Mouse (Mus musculus) MEL (cell line): Measurements from ENCODE around the gene Galnt10. TPM values are rescaled to one million over a fixed set of nuclear protein-coding genes. Genes with fewer than 3 reads are reported as not detected.

Source experiments
- DNase-seq: peaks from one replicate; pipeline ENCODE4 v3.0.0; 2011; ENCODE audit warnings: low read depth, low spot score
- H3K27ac ChIP-seq: 2 replicates; pipeline ENCODE4 v1.5.1; 2012; ENCODE audit warnings: low read depth, mild to moderate bottlenecking, control low read depth, low read length, moderate library complexity; ENCODE audit not compliant: control insufficient read depth
- H3K27me3 ChIP-seq, 2 experiments: fragments of 150-350 bp in 1 of 2; sonication (generic) in 1 of 2; 2 replicates each; pipeline ENCODE4 v1.6.1; 2012; ENCODE audit warnings: low read length in 2 of 2, mild to moderate bottlenecking in 2 of 2, improper control_type of control experiment in 1 of 2, moderate library complexity in 1 of 2; ENCODE audit not compliant: insufficient read depth in 2 of 2, control insufficient read depth in 1 of 2
- H3K36me3 ChIP-seq, 2 experiments: 2 replicates each; pipeline ENCODE4 v1.6.1; 2012 to 2014; ENCODE audit warnings: low read length in 2 of 2, improper control_type of control experiment in 1 of 2, inconsistent platforms in 1 of 2, mild to moderate bottlenecking in 1 of 2; ENCODE audit not compliant: insufficient read depth in 2 of 2, control insufficient read depth in 1 of 2
- H3K4me1 ChIP-seq, 2 experiments: fragments of 150-350 bp in 1 of 2; sonication (generic) in 1 of 2; 2 replicates each; pipeline ENCODE4 v1.6.1; 2012; ENCODE audit warnings: low read length in 2 of 2, improper control_type of control experiment in 1 of 2, mild to moderate bottlenecking in 1 of 2; ENCODE audit not compliant: insufficient read depth in 2 of 2, control insufficient read depth in 1 of 2
- H3K4me3 ChIP-seq, 2 experiments: fragments of 150-350 bp in 1 of 2; sonication (generic) in 1 of 2; 2 replicates each; pipeline ENCODE4 v1.5.1; 2012; ENCODE audit warnings: low read depth in 2 of 2, low read length in 2 of 2, mild to moderate bottlenecking in 2 of 2, moderate library complexity in 2 of 2, control low read depth in 1 of 2, improper control_type of control experiment in 1 of 2; ENCODE audit not compliant: control insufficient read depth in 1 of 2, insufficient read depth in 1 of 2
- H3K79me2 ChIP-seq: 2 replicates; pipeline ENCODE4 v1.6.1; 2012; ENCODE audit warnings: mild to moderate bottlenecking, low read length, moderate library complexity; ENCODE audit not compliant: control insufficient read depth, poor library complexity, insufficient read depth
- H3K9ac ChIP-seq: 2 replicates; pipeline ENCODE4 v1.6.1; 2012; ENCODE audit warnings: low read depth, mild to moderate bottlenecking, control low read depth, low read length, moderate library complexity; ENCODE audit not compliant: control insufficient read depth, poor library complexity, severe bottlenecking
- H3K9me3 ChIP-seq: fragments of 150-350 bp; sonication (generic); replicated peaks from 2 replicates; pipeline ENCODE4 v1.6.1; 2012; ENCODE audit warnings: mild to moderate bottlenecking, low read length, improper control_type of control experiment, moderate library complexity; ENCODE audit not compliant: insufficient read depth
- BHLHE40 ChIP-seq: IDR thresholded peaks from 2 replicates; pipeline ENCODE4 v1.6.1; 2012; ENCODE audit warnings: low read depth, mild to moderate bottlenecking, inconsistent platforms, low read length, improper control_type of control experiment, borderline replicate concordance
- E2F4 ChIP-seq: IDR thresholded peaks from 2 replicates; pipeline ENCODE4 v1.6.1; 2011; ENCODE audit warnings: low read depth, low read length, improper control_type of control experiment, borderline replicate concordance
- ELF1 ChIP-seq: IDR thresholded peaks from 2 replicates; pipeline ENCODE4 v1.6.1; 2014; ENCODE audit warnings: low read depth, mild to moderate bottlenecking, inconsistent platforms, low read length, improper control_type of control experiment, moderate library complexity
- EP300 ChIP-seq, 2 experiments: IDR thresholded peaks; 2 replicates each; pipeline ENCODE4 v1.6.1; 2011; ENCODE audit warnings: improper control_type of control experiment in 2 of 2, low read length in 2 of 2, low read depth in 1 of 2, mild to moderate bottlenecking in 1 of 2
- GABPA ChIP-seq: IDR thresholded peaks from 2 replicates; pipeline ENCODE4 v1.6.1; 2012; ENCODE audit warnings: low read depth, mild to moderate bottlenecking, inconsistent platforms, low read length, improper control_type of control experiment, moderate library complexity
- HCFC1 ChIP-seq: IDR thresholded peaks from 2 replicates; pipeline ENCODE4 v1.6.1; 2012; ENCODE audit warnings: low read depth, mild to moderate bottlenecking, inconsistent platforms, low read length, improper control_type of control experiment, moderate library complexity
- MAX ChIP-seq: IDR thresholded peaks from 2 replicates; pipeline ENCODE4 v1.6.1; 2011; ENCODE audit warnings: low read length, improper control_type of control experiment
- MAZ ChIP-seq: IDR thresholded peaks from 2 replicates; pipeline ENCODE4 v1.6.1; 2012; ENCODE audit warnings: low read depth, mild to moderate bottlenecking, inconsistent platforms, low read length, improper control_type of control experiment
- MYB ChIP-seq: IDR thresholded peaks from 2 replicates; pipeline ENCODE4 v1.6.1; 2011; ENCODE audit warnings: mild to moderate bottlenecking, low read depth, low read length, improper control_type of control experiment
- MYC ChIP-seq: IDR thresholded peaks from 2 replicates; pipeline ENCODE4 v1.6.1; 2011; ENCODE audit warnings: low read depth, mild to moderate bottlenecking, low read length, improper control_type of control experiment, moderate library complexity
- NELFE ChIP-seq: IDR thresholded peaks from 2 replicates; pipeline ENCODE4 v1.6.1; 2011; ENCODE audit warnings: low read depth, low read length, improper control_type of control experiment
- NRF1 ChIP-seq: IDR thresholded peaks from 2 replicates; pipeline ENCODE4 v1.6.1; 2014; ENCODE audit warnings: low read depth, mild to moderate bottlenecking, inconsistent platforms, low read length, improper control_type of control experiment, moderate library complexity; ENCODE audit not compliant: poor library complexity, insufficient read depth, severe bottlenecking
- POLR2A ChIP-seq, 2 experiments: IDR thresholded peaks; 2 replicates each; pipeline ENCODE4 v1.6.1; 2011 to 2012; ENCODE audit warnings: low read length in 2 of 2, mild to moderate bottlenecking in 2 of 2, control low read depth in 1 of 2, improper control_type of control experiment in 1 of 2, low read depth in 1 of 2, moderate library complexity in 1 of 2; ENCODE audit not compliant: control insufficient read depth in 1 of 2, insufficient read depth in 1 of 2, poor library complexity in 1 of 2
- POLR2AphosphoS2 ChIP-seq: IDR thresholded peaks from 2 replicates; pipeline ENCODE4 v1.6.1; 2011; ENCODE audit warnings: low read length, improper control_type of control experiment
- POLR2AphosphoS5 ChIP-seq: IDR thresholded peaks from 2 replicates; pipeline ENCODE4 v1.6.1; 2012; ENCODE audit warnings: low read depth, borderline replicate concordance, mild to moderate bottlenecking, inconsistent platforms, low read length, moderate library complexity, mixed read lengths
- RCOR1 ChIP-seq: IDR thresholded peaks from 2 replicates; pipeline ENCODE4 v1.6.1; 2012; ENCODE audit warnings: low read depth, mild to moderate bottlenecking, inconsistent platforms, low read length, improper control_type of control experiment
- SIN3A ChIP-seq: IDR thresholded peaks from 2 replicates; pipeline ENCODE4 v1.6.1; 2012; ENCODE audit warnings: low read length, improper control_type of control experiment, inconsistent platforms
- TAL1 ChIP-seq: IDR thresholded peaks from 2 replicates; pipeline ENCODE4 v1.6.1; 2012; ENCODE audit warnings: mild to moderate bottlenecking, inconsistent platforms, low read length, moderate library complexity, mixed read lengths
- TCF12 ChIP-seq: IDR thresholded peaks from 2 replicates; pipeline ENCODE4 v1.6.1; 2014; ENCODE audit warnings: low read depth, mild to moderate bottlenecking, inconsistent platforms, low read length, improper control_type of control experiment, moderate library complexity
- UBTF ChIP-seq: IDR thresholded peaks from 2 replicates; pipeline ENCODE4 v1.6.1; 2012; ENCODE audit warnings: low read depth, mild to moderate bottlenecking, inconsistent platforms, low read length, improper control_type of control experiment, moderate library complexity, borderline replicate concordance; ENCODE audit not compliant: insufficient read depth
- ZKSCAN1 ChIP-seq: IDR thresholded peaks from 2 replicates; pipeline ENCODE4 v1.6.1; 2012; ENCODE audit warnings: low read depth, mild to moderate bottlenecking, inconsistent platforms, low read length, improper control_type of control experiment, moderate library complexity
- polyA plus RNA-seq, 2 experiments: library from polyadenylated mRNA; stranded (reverse) in 1 of 2; unstranded in 1 of 2; fragments of >175 nt in 1 of 2; fragments of >200 nt in 1 of 2; gene quantifications; 2 replicates each; pipeline versions ENCODE4 v1.2.1 to v1.2.4; 2012; ENCODE audit warnings: low replicate concordance in 2 of 2, low read depth in 1 of 2; ENCODE audit not compliant: insufficient read length in 2 of 2, insufficient read depth in 1 of 2, missing spikeins in 1 of 2
- total RNA-seq: library from RNA; depleted of rRNA; stranded (reverse); fragments of 300-350 nt; gene quantifications from 2 replicates; pipeline ENCODE4 v1.2.3, GENCODE M21; 2012

The Galnt10 gene
- total and polyA plus RNA-seq, 3 experiments: 26.7 to 27.4 TPM; not detected in 1

- no peak overlapping the region for H3K27ac ChIP-seq
- H3K4me1 ChIP-seq: no peaks in the 10 kb centered on the region
- no peak overlapping the region for H3K4me3 ChIP-seq
- no peak for DNase-seq
- no peaks in the 10 kb centered on the region for H3K79me2 ChIP-seq
- H3K9ac ChIP-seq: no peak overlapping the region
- no peak for TF ChIP-seq MAX
- no peak for TF ChIP-seq TAL1
- no peak for TF ChIP-seq MAZ
- TF ChIP-seq ZKSCAN1: no peak
- no peak for TF ChIP-seq EP300 (IDR thresholded peaks at IDR 0.05; ENCODE audit: low read depth in 1 of 2, low read length in 2 of 2)
- TF ChIP-seq, all 39 proteins: peak for 0
- Histone ChIP-seq H3K36me3 (peaks cover 0 to 1% of the 10 kb centered on the region in 2 experiments; a peak in 1 of 4 replicates), H3K9me3 (no peaks in the 10 kb centered on the region), H3K27me3 (no peaks in the 10 kb centered on the region)
Observed at GRCm38 (mm10) chr11:57694486-57694885, 49.2 kb downstream of the Galnt10 start.

GRCm38 (mm10) chr11:57696207-57696676 lies 51.0 kb downstream of the Galnt10 start:
- H3K4me1 ChIP-seq: no peaks in the 10 kb centered on the region
- no peaks in the 10 kb centered on the region for H3K9me3 ChIP-seq
- TF ChIP-seq MAX (no peak), POLR2AphosphoS2 (no peak), MYB (no peak), NELFE (no peak), E2F4 (no peak), BHLHE40 (no peak), EP300 (IDR thresholded peaks at IDR 0.05; ENCODE audit: low read depth in 1 of 2, low read length in 2 of 2) (no peak), RCOR1 (no peak), MAZ (no peak), MYC (no peak), HCFC1 (no peak), UBTF (no peak), SIN3A (no peak), ELF1 (no peak), GABPA (no peak), TCF12 (no peak), POLR2AphosphoS5 (no peak), POLR2A (IDR thresholded peaks at IDR 0.05; ENCODE audit: control insufficient read depth in 1 of 2, insufficient read depth in 1 of 2, low read depth in 1 of 2, low read length in 2 of 2, poor library complexity in 1 of 2) (no peak), NRF1 (no peak)
- H3K79me2 ChIP-seq: no peaks in the 10 kb centered on the region
- peaks cover 0 to 1% of the 10 kb centered on the region in 2 experiments; a peak in 1 of 4 replicates for H3K36me3 ChIP-seq
- H3K27ac ChIP-seq: no peak overlapping the region
- H3K27me3 ChIP-seq: no peaks in the 10 kb centered on the region
- no peak overlapping the region for H3K4me3 ChIP-seq
- H3K9ac ChIP-seq: no peak overlapping the region
- DNase-seq: no peak
